Mouse (Mus musculus): ENCODE measurements around the gene Tnks1bp1.

DNA sequence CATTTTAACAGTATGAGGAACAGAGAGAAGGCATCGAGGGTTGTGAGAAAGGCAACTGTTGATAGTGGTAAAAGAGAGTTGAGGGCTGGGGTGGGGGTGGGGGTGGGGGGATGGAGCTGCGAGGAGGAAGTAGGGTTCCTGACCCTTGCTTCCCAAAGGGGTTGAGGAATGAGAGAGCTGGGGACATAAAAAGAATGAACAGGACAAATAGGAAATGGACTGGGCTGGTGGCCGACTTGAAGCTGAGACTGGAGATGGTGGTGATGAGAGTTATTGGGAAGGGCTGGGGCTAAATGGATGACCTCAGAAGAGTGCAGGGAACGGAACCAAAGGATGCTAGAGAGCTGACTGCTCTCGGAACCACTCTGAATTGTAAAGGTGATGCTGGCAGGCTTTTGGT lies 8.9 kb downstream of the Tnks1bp1 start:
- TF ChIP-seq CTCF (IDR thresholded peaks at IDR 0.05; ENCODE audit: borderline replicate concordance, insufficient read depth, low read length) = no peak
- TF ChIP-seq POLR2A (IDR thresholded peaks at IDR 0.05; ENCODE audit: low read depth, low read length) = no peak
